Mouse (Mus musculus) liver, adult 2 months (tissue): ENCODE data around the gene Sgcd. TPM values are rescaled to one million over a fixed set of nuclear protein-coding genes. Genes with fewer than 3 reads are reported as not detected.

Source experiments
- DNase-seq: peaks from one replicate; pipeline ENCODE4 v3.0.0-alpha.2; 2011; ENCODE audit warnings: low read depth, low spot score; ENCODE audit errors: extremely low read depth
- H3K27ac ChIP-seq: fragments of 200-500 bp; replicated peaks from 2 replicates; pipeline ENCODE4 v1.5.1; 2012; ENCODE audit warnings: low read depth, mild to moderate bottlenecking, control low read depth, inconsistent platforms, low read length; ENCODE audit not compliant: insufficient read depth
- H3K27me3 ChIP-seq: fragments of 200-500 bp; 2 replicates; pipeline ENCODE4 v1.6.1; 2012; ENCODE audit warnings: mild to moderate bottlenecking, moderate library complexity, low read length, inconsistent platforms; ENCODE audit not compliant: control insufficient read depth, insufficient read depth
- H3K36me3 ChIP-seq: fragments of 200-500 bp; 2 replicates; pipeline ENCODE4 v1.6.1; 2012; ENCODE audit warnings: low read length, inconsistent platforms; ENCODE audit not compliant: control insufficient read depth, insufficient read depth
- H3K4me1 ChIP-seq: fragments of 200-500 bp; 2 replicates; pipeline ENCODE4 v1.6.1; 2011; ENCODE audit warnings: low read length; ENCODE audit not compliant: control insufficient read depth, insufficient read depth
- H3K4me3 ChIP-seq: fragments of 200-500 bp; 2 replicates; pipeline ENCODE4 v1.5.1; 2011; ENCODE audit warnings: low read depth, mild to moderate bottlenecking, control low read depth, low read length, moderate library complexity; ENCODE audit not compliant: insufficient read depth
- H3K79me2 ChIP-seq: fragments of 200-500 bp; 2 replicates; pipeline ENCODE4 v1.6.1; 2012; ENCODE audit warnings: inconsistent platforms, mild to moderate bottlenecking, low read length, moderate library complexity; ENCODE audit not compliant: control insufficient read depth, insufficient read depth
- H3K9ac ChIP-seq: fragments of 200-500 bp; 2 replicates; pipeline ENCODE4 v1.6.1; 2012; ENCODE audit warnings: low read depth, mild to moderate bottlenecking, control low read depth, inconsistent platforms, low read length
- CTCF ChIP-seq: fragments of 200-500 bp; IDR thresholded peaks from 2 replicates; pipeline ENCODE4 v1.5.1; 2011; ENCODE audit warnings: low read depth, low read length, control low read depth
- POLR2A ChIP-seq: fragments of 200-500 bp; IDR thresholded peaks from 2 replicates; pipeline ENCODE4 v1.6.1; 2011; ENCODE audit warnings: low read length, control low read depth; ENCODE audit not compliant: insufficient read depth; ENCODE audit errors: extremely low read depth
- WGBS: fragments of 180-500 bp; shearing (Covaris S2); methylation state at CpG from one replicate; pipeline ENCODE4 v1.1.7; 2018; 5-methylcytosine and 5-hydroxymethylcytosine counted together
- polyA plus RNA-seq: library from polyadenylated mRNA; depleted of rRNA; stranded (reverse); fragments of >200 nt; gene quantifications from 2 replicates; pipeline ENCODE4 v1.2.3, GENCODE M21; 2012
- total RNA-seq: library from RNA; depleted of rRNA; stranded (reverse); fragments of >200 nt; gene quantifications from 2 replicates; pipeline ENCODE4 v1.2.3, GENCODE M21; 2014

The Sgcd gene
- total and polyA plus RNA-seq, 2 experiments = 0.37 TPM; not detected in 1

DNA sequence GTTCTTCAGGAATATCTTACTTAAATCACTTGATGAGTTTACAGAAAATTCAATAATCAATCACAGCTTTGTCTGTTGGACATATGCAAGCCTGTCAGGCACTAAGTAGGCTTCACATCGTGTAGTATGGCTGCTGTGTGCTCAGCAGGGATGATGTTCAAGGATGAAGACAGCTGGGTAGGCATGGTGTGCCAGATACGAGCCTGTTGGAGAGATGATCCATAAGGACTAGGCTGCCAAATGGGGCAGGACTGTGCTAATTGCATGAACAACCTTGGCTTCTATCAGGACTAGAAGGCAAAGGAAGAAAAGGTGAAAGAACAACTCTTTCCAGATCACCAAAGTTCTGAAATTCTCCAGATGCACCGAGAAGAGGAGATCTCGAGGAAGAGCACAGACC, 939.0 kb downstream of the Sgcd start:
- Histone ChIP-seq H3K27ac (no peak overlapping the region), H3K4me1 (no peaks in the 10 kb centered on the region), H3K4me3 (no peak overlapping the region), H3K27me3 (no peaks in the 10 kb centered on the region), H3K9ac (no peak overlapping the region), H3K79me2 (no peaks in the 10 kb centered on the region), H3K36me3 (no peaks in the 10 kb centered on the region)
- TF ChIP-seq POLR2A (no peak), CTCF (no peak)
- no peak for DNase-seq
- WGBS = 77% methylated on average over 4 of the region's 4 CpGs

DNA sequence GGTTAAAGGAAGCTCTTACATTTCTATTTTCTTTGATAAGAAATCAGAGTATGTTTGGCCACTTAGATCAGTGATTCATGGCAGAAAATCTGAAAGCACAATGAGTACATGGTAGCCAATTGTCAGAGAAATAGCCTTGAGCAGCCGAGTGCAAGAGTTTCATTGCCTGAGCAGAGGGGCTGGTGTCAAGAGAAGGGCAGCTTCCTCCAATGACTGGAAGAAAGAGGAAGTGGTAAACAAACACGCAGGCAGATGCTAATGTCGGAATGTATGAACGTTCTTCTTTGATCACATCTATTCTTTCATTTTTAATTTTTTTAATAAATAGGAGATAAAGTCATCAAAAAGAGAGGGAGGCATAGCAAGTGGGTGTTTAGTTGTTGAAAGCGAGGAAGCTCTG, 956.5 kb downstream of the Sgcd start:
- H3K4me3 ChIP-seq = no peak overlapping the region

DNA sequence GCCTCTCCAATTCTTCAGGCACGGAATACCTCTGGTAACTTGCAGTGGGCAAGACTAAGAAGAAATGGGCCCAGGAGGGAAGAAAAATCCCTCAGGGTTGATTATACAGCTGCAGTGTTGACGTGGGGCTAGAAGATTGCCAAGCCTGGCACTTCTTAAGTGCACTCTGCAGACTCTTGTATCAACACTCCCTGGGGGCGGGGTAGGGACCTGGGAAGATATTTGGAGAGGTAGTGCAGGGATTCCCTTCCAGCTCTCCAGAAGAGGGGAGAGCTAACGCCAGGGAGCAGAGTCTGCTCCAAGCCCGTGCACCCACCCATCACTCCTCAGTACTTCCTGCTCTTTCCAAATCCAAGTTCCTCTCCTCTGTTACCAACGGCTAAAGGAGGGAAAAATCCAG, 967.9 kb downstream of the Sgcd start:
- H3K27me3 ChIP-seq = no peaks in the 10 kb centered on the region
- no peak for TF ChIP-seq CTCF
- no peak for TF ChIP-seq POLR2A
- H3K36me3 ChIP-seq = no peaks in the 10 kb centered on the region
- H3K4me1 ChIP-seq = no peaks in the 10 kb centered on the region
- no peak overlapping the region for H3K4me3 ChIP-seq
- WGBS = 43% methylated on average over 6 of the region's 6 CpGs
- no peaks in the 10 kb centered on the region for H3K79me2 ChIP-seq
- no peak overlapping the region for H3K27ac ChIP-seq
- no peak overlapping the region for H3K9ac ChIP-seq
- no peak for DNase-seq

More for the DNA sequence above, 956.5 kb downstream of the Sgcd start:
- DNase-seq = no peak
- Histone ChIP-seq H3K79me2 (no peaks in the 10 kb centered on the region), H3K27ac (no peak overlapping the region), H3K27me3 (no peaks in the 10 kb centered on the region), H3K9ac (no peak overlapping the region), H3K36me3 (no peaks in the 10 kb centered on the region), H3K4me1 (no peaks in the 10 kb centered on the region)
- TF ChIP-seq CTCF = no peak
- TF ChIP-seq POLR2A = no peak
- 74% methylated on average over 5 of the region's 5 CpGs for WGBS

DNA sequence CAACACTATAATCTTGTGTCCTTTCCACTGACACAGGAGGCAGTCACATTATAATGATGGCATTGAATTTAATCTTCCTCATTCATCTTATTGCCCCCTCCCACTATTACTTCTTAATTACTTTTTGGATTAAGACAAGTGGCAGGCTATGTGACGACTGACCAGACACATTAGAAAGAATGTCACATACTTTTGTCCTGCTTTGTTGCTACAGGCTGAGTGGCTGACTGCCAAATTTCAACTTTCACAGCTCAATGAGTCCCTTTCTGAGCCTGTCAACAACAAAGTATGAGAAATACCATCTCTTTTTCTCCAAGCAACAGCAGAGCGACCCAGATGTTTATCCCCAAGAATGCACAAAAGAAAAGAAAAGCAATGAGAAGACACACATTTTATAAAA, 970.6 kb downstream of the Sgcd start:
- Histone ChIP-seq H3K4me1 (no peaks in the 10 kb centered on the region), H3K27ac (no peak overlapping the region), H3K79me2 (no peaks in the 10 kb centered on the region), H3K4me3 (no peak overlapping the region), H3K9ac (no peak overlapping the region), H3K36me3 (no peaks in the 10 kb centered on the region), H3K27me3 (no peaks in the 10 kb centered on the region)
- no peak for DNase-seq
- 74% methylated on average over 2 of the region's 2 CpGs for WGBS
- no peak for TF ChIP-seq POLR2A
- TF ChIP-seq CTCF = no peak

DNA sequence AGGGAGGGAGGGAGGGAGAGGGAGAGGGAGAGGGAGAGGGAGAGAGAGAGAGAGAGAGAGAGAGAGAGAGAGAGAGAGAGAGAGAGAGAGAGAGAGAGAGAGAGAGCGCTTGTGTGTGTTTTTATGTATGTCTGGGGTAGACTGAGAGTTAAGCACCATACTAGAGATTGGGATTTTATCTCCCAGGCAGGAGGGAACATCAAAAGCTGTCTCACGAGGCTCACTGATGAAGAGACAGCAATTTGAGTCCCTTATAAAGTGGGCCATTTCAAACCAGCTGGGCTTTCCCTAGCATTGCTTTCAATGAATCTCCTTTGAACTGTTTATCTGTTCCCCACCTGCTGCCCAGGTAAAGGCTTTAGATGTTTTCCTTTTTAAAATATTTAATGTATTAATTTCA, 973.1 kb downstream of the Sgcd start:
- Histone ChIP-seq H3K36me3 (no peaks in the 10 kb centered on the region), H3K27ac (no peak overlapping the region), H3K4me3 (no peak overlapping the region), H3K9ac (no peak overlapping the region), H3K27me3 (no peaks in the 10 kb centered on the region), H3K79me2 (no peaks in the 10 kb centered on the region), H3K4me1 (no peaks in the 10 kb centered on the region)
- no peak for TF ChIP-seq CTCF
- TF ChIP-seq POLR2A = no peak
- WGBS = 63% methylated on average over 2 of the region's 2 CpGs
- DNase-seq = no peak

DNA sequence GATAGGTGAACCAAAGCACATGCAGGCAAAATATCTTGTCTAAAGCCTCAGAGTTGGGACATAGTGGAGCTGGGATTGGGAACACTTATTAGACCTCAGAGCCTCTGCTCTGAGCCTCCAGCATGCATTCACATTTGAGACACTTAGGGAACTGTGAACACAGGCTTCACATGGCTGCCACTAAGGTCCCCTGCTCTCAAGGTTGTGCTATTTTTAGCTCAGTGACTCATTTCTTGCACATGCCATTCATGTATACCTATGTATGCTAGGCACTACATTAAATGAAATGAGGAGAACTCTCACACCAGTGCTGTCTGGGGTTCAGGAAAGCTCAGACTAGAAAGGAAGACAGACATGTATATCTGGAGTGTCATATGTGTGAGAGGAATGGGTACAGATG, 974.5 kb downstream of the Sgcd start:
- H3K79me2 ChIP-seq = no peaks in the 10 kb centered on the region
- no peak for DNase-seq
- H3K4me1 ChIP-seq = no peaks in the 10 kb centered on the region
- no peaks in the 10 kb centered on the region for H3K36me3 ChIP-seq
- H3K27ac ChIP-seq = no peak overlapping the region
- H3K9ac ChIP-seq = no peak overlapping the region
- TF ChIP-seq CTCF (no peak), POLR2A (no peak)
- no peak overlapping the region for H3K4me3 ChIP-seq
- H3K27me3 ChIP-seq = no peaks in the 10 kb centered on the region
